Mouse (Mus musculus) cerebellum, adult 18-20 months (tissue): ENCODE data around the gene Samd4b.

ENCODE experiments used
- DNase-seq, 2 experiments: peaks; one replicate each; pipeline ENCODE4 v3.0.0; 2021

Samd4b gene

GRCm38 (mm10) chr7:28375176-28375921 lies 222.6 kb downstream of the Samd4b start:
- DNase-seq, result peak; percentile 69 to 70

DNA sequence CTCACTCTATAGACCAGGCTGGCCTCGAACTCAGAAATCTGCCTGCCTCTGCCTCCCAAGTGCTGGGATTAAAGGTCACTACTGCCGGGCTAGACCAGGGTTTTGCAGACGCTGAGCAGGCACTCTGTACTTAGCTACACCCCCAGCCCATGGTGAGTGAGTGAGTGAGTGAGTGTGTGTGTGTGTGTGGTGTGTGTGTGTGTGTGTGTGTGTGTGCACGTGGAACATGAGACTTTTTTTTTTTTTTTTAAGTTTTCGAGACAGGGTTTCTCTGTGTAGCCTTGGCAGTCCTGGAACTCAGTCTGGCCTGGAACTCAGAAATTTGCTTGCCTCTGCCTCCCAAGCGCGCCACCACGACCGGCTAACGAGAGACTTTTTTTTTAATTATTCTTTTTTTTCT lies 223.3 kb downstream of the Samd4b start:
- no peak for DNase-seq

- DNase-seq, result no peak
Measured at GRCm38 (mm10) chr7:28373891-28374495, 224.0 kb downstream of the Samd4b start.

DNA sequence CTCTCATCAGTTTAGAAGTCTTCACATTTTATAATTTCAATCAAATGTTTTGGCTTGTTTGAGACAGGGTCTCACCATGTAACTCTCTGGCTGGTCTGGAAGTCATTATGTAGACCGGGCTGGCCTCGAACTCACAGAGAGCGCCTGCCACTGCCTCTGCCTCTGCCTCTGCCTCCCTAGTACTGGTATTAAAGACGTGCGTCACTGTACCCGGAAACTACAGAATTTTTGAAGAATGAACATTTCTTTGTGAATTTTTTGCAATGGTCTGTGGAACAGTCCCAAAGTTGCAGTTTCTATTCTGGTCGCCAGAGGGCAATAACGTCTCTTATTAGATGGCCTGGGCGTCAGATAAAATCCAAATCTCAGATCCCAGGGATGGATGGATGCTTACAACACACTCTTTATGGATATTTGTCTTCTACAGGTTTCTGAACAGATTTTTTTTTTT lies 224.8 kb downstream of the Samd4b start:
- peak; percentile 78 for DNase-seq

- peak; percentile 86 to 92 for DNase-seq
Measured at GRCm38 (mm10) chr7:28372251-28373108, 225.5 kb downstream of the Samd4b start, which contains the start of gene Plekhg2. Plekhg2 (minus strand) TSS chr7:28372599.

DNA sequence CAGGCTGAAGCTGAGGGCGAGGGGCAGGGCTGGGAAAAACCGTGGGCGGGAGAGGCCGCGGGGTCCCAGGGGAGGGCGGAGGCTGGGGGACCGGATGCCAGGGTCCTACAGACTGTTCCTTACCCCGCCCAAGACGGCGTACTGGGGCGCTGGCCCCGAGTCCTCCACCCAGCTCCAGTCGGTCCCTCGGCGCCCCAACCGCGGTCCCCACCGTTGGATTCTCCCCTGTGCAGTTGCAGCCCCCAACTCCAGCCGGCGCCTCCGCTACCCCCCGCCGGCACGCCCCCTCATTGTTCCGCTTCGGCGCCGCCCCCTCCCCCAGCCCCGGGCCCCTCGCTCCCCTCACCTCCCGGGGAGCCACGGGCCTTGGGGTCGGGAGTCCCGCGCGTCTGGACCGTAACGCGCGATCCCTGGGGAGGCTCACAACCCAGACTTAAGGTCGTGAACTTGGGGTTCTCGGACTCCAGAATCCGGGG lies 226.4 kb downstream of the Samd4b start:
- DNase-seq, result peak in 1 of 2 experiments; percentile 29

DNA sequence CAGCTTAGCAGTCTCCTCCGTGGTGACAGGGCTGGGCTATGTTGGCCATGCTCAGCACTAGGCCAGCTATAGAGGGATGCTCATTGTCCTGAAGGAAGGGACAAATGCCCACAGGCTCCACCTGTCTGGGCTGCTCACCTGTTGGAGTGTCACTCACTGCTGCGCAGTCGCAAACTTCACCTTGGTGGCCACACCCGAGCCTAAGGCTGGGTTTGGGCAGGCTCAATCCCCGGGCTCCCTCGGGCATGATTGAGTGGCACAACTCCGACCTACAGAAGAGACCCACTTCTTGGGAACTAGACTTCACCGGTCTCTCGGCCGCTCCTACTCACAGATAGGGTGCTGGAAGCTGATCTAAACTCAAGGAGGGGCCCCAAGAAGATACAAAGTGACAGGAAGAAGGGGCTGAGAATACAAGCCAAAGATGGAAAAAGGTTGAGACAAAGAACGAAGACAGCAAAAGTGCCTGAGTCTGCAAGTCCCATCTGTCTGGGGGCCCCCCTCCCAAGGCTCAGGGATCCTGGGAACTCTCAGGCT lies 226.9 kb downstream of the Samd4b start:
- DNase-seq, result no peak

DNA sequence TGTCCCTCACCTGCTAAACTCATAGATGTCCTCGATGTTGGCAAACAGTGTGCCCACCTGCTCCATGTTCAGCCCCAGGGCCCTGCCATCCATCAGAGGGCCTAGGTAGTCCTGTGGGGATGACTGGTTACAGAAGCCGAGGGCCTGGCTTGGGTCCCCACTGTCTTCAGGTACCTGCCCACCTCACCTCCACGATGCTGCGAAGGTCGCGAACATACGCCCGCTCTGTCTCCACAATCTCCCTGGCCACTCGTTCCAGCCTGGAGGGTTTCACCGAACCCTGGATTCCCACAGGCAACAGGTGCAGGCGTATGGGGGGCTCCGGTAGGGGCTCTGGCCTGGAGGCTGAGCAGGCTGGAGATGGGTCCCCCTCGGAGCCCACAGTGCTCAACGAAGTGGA lies 227.9 kb downstream of the Samd4b start:
- no peak for DNase-seq

- DNase-seq, result no peak
Measured at GRCm38 (mm10) chr7:28368276-28368920, 229.5 kb downstream of the Samd4b start.

DNA sequence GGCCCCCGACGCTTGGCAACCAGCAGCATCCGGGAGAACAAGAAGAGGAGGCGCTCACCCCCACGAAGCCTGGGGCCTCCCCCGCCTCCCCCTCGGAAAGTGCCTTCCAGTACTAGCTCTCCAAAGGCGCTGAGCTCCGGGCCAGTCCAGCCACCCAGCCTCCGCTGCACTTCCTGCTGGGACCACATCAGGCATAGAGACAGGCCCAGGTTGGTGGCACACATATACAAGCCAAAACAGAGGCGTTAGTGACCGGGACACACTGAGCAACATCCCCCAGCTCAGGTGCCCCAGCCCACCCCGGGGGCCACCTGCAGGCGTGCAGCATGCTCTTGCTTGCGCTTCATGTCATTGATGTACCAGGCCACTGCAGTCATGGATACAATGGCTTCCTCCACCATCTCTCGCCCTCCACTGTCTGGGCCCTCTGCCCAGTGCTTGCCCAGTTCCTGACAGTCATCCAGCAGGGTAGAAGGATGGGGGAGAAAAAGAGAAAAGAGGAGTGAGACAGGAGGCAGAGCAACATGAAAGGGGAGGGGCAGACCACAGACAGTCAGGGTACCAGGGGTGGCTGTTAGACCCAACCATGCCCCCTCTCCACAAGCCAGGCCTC lies 230.2 kb downstream of the Samd4b start:
- DNase-seq, result no peak

DNA sequence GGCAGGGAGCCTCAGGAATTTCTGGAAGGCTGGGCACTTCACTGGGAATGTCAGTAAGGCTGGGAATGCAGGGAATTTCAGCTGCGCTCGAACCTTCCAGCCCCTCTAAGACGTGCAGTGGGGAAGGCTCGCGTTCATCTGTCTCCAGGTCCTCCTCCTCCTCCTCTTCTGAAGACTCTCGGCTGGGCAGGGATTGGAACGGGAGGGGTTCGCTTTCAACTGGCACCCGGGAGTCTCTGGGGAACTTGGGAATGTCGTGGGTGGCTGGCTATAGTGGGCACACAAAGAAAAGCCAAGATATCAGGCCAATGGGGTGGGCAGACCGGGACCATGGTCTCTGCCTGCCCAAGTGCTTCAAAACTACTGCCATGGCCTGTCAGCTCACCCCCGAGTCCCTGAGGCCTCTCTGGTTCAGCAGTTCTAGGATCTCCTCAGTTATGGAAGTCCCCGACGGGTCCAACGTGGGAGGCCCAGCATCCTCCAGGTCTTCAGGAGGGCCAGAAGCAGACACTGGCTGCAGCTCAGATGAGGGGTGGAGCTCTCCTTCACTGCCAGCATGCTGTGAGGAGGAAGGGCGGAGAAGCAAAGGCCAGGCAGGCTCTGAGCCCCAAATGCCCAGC lies 235.4 kb downstream of the Samd4b start:
- DNase-seq, result no peak

GRCm38 (mm10) chr7:28361647-28362341 lies 236.2 kb downstream of the Samd4b start:
- no peak for DNase-seq

GRCm38 (mm10) chr7:28360291-28360690 lies 237.7 kb downstream of the Samd4b start:
- no peak for DNase-seq

DNA sequence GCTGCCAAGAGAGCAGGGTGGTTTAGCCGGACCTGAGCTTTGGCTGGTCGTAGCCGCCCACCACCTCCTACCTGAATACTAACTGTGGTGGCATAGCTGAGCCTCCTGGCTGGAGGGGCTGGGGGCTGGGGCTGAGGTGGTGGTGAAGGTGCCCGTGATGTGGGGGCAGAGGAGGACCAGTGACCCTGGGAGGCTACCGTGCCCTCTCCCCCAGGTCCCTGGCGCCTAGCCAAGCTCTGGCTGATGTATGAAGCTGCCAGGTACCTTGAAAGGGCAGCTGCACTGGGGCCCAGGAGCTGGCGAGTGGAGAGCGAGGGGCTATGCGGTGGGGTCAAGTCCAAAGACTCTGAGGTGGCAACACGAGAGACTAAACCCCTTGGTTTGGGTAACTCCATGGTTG lies 238.1 kb downstream of the Samd4b start:
- no peak for DNase-seq

GRCm38 (mm10) chr7:28358431-28358830 lies 239.5 kb downstream of the Samd4b start:
- DNase-seq, result no peak

GRCm38 (mm10) chr7:28357984-28358383 lies 240.0 kb downstream of the Samd4b start:
- DNase-seq, result no peak

- no peak for DNase-seq
Measured at GRCm38 (mm10) chr7:28356981-28357380, 241.0 kb downstream of the Samd4b start.

- no peak for DNase-seq
Measured at GRCm38 (mm10) chr7:28355221-28355620, 242.7 kb downstream of the Samd4b start.

GRCm38 (mm10) chr7:28354596-28354995 lies 243.3 kb downstream of the Samd4b start:
- DNase-seq, result no peak

DNA sequence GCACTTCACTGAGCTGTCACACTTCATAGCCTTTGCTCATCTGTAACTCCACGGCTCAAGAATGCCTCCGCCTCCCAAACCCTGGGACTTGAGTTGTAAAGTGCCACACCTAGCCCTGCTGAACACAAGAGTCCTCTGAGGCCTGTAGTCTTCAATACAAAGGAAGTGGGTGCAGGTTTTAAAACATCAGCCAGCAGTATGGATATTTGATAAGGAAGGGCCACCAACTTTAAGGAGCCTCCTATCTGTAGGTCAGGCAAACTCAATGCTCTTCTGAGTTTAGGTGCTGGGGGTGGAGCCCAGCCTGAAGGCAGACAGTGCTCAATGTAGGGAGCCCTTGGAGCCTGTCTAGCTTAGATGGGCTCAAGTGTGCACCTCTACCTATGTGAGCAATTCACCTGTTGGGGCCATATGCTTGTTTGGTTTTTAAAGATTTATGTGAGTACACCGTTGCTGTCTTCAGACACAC lies 243.8 kb downstream of the Samd4b start:
- DNase-seq, result no peak

GRCm38 (mm10) chr7:28353267-28353666 lies 244.7 kb downstream of the Samd4b start:
- DNase-seq, result no peak
